Mouse (Mus musculus) neural tube, embryonic 11.5 days (tissue): ENCODE data around the gene Pax5. TPM values are rescaled to one million over a fixed set of nuclear protein-coding genes. Genes with fewer than 3 reads are reported as not detected.
"Not testable (repeated sequence)": the region's sequence is repeated elsewhere in the genome, so short reads cannot be mapped to it uniquely, and the experiment has no call there.

Experiments used
- ATAC-seq: fragments of 200-750 bp; cut with Nextera tagmentation; 2 replicates; pipeline ENCODE4 v1.8.0; 2017; ENCODE audit warnings: moderate number of reproducible peaks, mild to moderate bottlenecking, moderate TSS enrichment, moderate library complexity; ENCODE audit not compliant: insufficient read depth, low FRiP score, low TSS enrichment
- DNase-seq: peaks from one replicate; pipeline ENCODE4 v3.0.0-alpha.2; 2015; ENCODE audit warnings: low spot score
- H3K27ac ChIP-seq: fragments of 300-500 bp; sonication (generic); 2 replicates; pipeline ENCODE4 v1.5.1; 2014; ENCODE audit warnings: low read depth, mild to moderate bottlenecking, low read length
- H3K27me3 ChIP-seq: fragments of 300-500 bp; sonication (generic); 2 replicates; pipeline ENCODE4 v1.6.1; 2014; ENCODE audit warnings: mild to moderate bottlenecking, low read length, mixed read lengths; ENCODE audit not compliant: control insufficient read depth, insufficient read depth
- H3K36me3 ChIP-seq: fragments of 300-500 bp; sonication (generic); 2 replicates; pipeline ENCODE4 v1.6.1; 2014; ENCODE audit warnings: mild to moderate bottlenecking, low read length, moderate library complexity, mixed read lengths; ENCODE audit not compliant: control insufficient read depth, insufficient read depth
- H3K4me1 ChIP-seq: fragments of 300-500 bp; sonication (generic); 2 replicates; pipeline ENCODE4 v1.6.1; 2014; ENCODE audit warnings: low read length, mixed read lengths; ENCODE audit not compliant: control insufficient read depth, insufficient read depth
- H3K4me2 ChIP-seq: fragments of 300-500 bp; sonication (generic); 2 replicates; pipeline ENCODE4 v1.6.1; 2014; ENCODE audit warnings: low read depth, mild to moderate bottlenecking, moderate library complexity
- H3K4me3 ChIP-seq: fragments of 300-500 bp; sonication (generic); 2 replicates; pipeline ENCODE4 v1.5.1; 2014; ENCODE audit warnings: low read depth, low read length
- H3K9ac ChIP-seq: fragments of 300-500 bp; sonication (generic); 2 replicates; pipeline ENCODE4 v1.6.1; 2014; ENCODE audit warnings: mild to moderate bottlenecking, low read length
- H3K9me3 ChIP-seq: fragments of 300-500 bp; sonication (generic); 2 replicates; pipeline ENCODE4 v1.6.1; 2016; ENCODE audit warnings: low read length; ENCODE audit not compliant: control insufficient read depth
- WGBS: fragments of 180-500 bp; shearing (Covaris S2); extraction: QIAGEN DNeasy Blood & Tissue Kit; methylation state at CpG from one replicate; pipeline ENCODE4 v1.1.7; 2014; 5-methylcytosine and 5-hydroxymethylcytosine counted together
- polyA plus RNA-seq: library from polyadenylated mRNA; unstranded; fragments of >200 nt; fragmentation: Nextera tagmentation; extraction: Ambion mirVana; gene quantifications from 2 replicates; pipeline ENCODE4 v1.2.1, GENCODE M21; 2014

Pax5 gene
- 0.76 and 2.4 TPM in 2 replicates for polyA plus RNA-seq

DNA sequence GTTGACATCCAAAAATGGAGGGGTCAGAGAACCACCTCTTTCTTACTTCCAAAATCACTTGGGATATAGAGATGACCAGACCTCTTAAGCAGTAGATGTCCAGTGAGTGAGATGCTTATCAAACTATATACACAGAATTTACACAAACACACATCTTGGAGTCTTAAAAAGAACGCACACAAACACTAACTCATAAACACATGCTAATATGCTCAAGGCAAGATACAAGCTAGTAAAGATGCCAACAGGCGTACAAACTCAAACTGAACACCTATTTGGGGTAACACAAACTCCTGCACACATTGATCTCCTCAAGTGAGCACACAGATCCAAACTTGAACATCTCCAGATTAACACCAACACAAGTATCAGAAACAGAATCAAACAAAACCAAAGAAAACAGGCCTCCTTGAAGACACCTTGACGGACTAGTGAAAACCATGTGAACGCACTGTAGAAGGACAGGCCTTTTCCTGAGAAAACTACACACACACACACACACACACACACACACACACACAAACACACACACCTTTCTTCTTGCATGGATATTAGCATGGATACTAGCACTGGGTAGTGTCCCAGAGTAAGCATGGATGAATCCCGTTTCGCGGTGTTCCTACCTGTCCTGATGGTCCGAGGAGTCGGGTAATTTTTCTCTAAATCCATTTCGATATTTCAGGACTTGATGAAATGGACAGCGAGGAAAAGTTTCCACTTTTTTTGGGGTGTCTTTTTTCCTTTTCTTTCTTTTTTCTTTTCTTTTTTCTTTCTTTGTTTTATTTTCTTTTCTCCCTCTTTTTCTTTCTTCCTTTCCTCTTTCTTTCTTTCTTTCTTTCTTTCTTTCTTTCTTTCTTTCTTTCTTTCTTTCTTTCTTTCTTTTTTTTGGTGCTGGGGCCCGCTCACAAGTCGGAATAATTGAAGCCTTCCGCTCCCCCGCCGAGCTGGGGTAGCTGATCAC, at the start of gene Pax5:
TSS of gene Pax5 (minus strand) at position 748 of the 961 bp plus-strand sequence.
- Histone ChIP-seq H3K4me3 (no peak within 1 kb of the TSS), H3K4me1 (peaks cover 11% of the 10 kb centered on the region; the same call in 1 of the 2 replicates), H3K4me2 (no peak within 1 kb of the TSS), H3K27ac (no peak within 1 kb of the TSS), H3K27me3 (peaks cover 98% of the 10 kb centered on the region), H3K9me3 (no peaks in the 10 kb centered on the region), H3K36me3 (no peaks in the 10 kb centered on the region), H3K9ac (no peak within 1 kb of the TSS)
- ATAC-seq: no peak
- no peak for DNase-seq
- WGBS: 25% methylated on average over 16 of the region's 16 CpGs

DNA sequence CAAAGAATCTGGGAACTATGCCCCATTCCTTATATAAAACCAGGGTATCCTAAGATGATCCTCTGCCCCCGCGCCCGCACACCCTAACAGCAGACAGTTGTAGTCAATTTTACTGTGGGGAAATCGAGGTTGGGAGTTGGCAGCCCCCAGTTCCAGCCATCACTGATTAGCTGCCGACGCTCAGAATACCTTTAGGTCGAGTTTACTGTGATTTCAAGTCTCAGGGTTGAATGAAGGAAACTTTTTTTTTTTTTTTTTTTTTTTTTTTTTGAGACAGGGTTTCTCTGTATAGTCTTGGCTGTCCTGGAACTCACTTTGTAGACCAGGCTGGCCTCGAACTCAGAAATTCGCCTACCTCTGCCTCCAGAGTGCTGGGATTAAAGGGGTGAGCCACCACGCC, 46.8 kb upstream of the Pax5 start:
- WGBS: 10% methylated on average over 10 of the region's 10 CpGs
- not testable (repeated sequence) for H3K36me3 ChIP-seq, ATAC-seq, H3K27me3 ChIP-seq, H3K4me1 ChIP-seq, H3K9me3 ChIP-seq, DNase-seq
- Histone ChIP-seq H3K4me2 (peak overlapping the region; percentile 60), H3K27ac (peak overlapping the region; percentile 91), H3K4me3 (peak overlapping the region; percentile 77), H3K9ac (peak overlapping the region; percentile 87)

DNA sequence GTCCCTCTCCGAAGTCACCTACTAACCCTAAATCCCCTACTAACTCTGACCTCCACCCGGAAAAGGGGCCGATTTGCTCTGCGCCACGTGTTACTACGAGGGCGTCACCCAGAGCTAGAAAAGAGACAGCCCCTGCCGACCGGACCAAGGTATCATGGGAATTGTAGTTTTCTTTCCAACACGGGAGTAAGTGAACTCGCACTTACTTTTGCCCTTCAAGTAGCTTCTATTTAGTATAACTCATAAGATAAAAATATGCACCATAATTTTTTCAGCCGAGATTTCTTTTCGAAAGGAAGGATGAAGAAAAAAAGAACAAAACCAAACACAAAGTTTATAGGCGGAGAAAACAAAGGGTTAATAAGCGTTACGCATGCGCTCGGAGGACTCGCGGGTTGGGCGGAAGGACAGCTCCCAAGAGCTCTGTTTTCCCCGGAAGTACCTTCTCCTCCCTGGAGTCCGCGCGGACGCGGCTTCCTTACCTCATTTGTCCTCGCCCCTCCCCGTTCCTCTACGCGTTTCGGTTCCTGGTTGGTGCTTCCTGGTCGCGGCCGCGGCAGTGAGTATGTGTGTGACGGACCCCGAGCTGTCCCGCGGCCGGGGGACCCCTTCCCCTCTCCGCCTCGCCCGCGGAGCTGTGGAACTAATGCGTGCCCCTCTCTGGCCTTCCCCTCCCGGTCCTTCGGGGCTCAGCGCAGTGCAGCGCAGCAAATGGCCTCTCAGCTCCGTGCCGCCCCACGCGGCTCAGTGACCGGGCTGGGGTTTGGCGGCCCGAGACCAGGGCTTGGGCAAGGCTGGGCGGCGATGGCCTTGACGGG, 46.1 kb upstream of the Pax5 start:
- no peaks in the 10 kb centered on the region for H3K27me3 ChIP-seq
- H3K4me3 ChIP-seq: peak overlapping the region; percentile 77
- WGBS: 0% methylated on average over 60 of the region's 60 CpGs
- no peaks in the 10 kb centered on the region for H3K36me3 ChIP-seq
- H3K9ac ChIP-seq: peak overlapping the region; percentile 87
- H3K9me3 ChIP-seq: no peaks in the 10 kb centered on the region
- H3K27ac ChIP-seq: peak overlapping the region; percentile 91
- no peaks in the 10 kb centered on the region; the same call in 1 of the 2 replicates for H3K4me1 ChIP-seq
- peak overlapping the region; percentile 60 for H3K4me2 ChIP-seq
- ATAC-seq (peak; percentile 97), DNase-seq (peak; percentile 92)

DNA sequence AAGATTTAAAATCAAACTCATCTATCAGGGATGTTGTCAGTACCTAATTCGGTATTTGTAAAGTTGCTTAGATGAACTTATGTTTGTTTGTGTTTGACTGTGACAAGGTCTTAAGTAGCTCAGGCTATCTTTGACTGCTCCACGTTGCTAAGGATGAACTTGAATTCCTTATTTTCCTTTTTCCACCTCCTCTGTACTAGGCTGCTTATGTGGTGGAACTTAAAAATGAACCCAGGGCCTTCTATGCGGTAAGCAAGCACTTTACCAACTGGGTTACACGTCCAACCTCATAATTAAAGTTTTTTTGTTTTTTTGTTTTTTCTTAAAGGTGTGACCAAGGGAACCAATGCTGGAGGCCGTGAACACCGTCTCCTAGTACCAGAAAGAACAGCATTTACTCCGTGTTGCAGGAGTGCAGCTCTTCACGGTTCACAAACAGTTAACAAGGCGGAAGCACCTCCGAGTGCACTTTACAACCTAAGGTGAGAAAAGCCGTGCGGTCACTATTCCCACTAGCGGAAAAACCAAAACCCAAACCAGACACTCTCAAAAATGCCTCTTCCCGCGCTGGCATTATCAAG, 45.4 kb upstream of the Pax5 start, which contains the start of gene Zcchc7:
TSS of gene Zcchc7 (plus strand) at position 325 of the 581 bp plus-strand sequence.
- H3K4me3 ChIP-seq: peak within 1 kb of the TSS; percentile 77
- H3K4me2 ChIP-seq: peak within 1 kb of the TSS; percentile 60
- ATAC-seq (no peak; the same call in 1 of the 2 replicates), DNase-seq (no peak)
- no peaks in the 10 kb centered on the region for H3K27me3 ChIP-seq
- H3K36me3 ChIP-seq: no peaks in the 10 kb centered on the region
- H3K27ac ChIP-seq: peak within 1 kb of the TSS; percentile 91
- WGBS: 4% methylated on average over 15 of the region's 15 CpGs
- peak within 1 kb of the TSS; percentile 87 for H3K9ac ChIP-seq
- no peaks in the 10 kb centered on the region for H3K9me3 ChIP-seq
- H3K4me1 ChIP-seq: no peaks in the 10 kb centered on the region; the same call in 1 of the 2 replicates

DNA sequence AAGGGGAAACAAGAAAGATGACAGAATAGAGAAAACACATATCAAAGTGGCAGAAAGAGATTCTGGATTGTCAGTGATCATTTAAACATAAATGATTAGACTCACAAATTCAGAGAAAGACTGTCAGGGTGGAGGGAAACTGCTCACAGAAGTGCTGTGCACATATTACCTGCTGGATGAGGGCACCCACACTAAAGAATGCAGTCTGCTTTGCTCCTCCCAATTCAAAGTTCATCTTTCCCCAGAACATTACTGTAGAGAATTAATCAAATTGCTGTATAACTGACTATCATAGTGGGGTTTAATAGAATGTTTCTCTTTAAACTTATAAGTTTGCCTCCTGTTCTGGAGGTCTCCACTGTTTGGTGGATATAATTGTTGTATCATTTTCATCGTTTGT, 30.2 kb upstream of the Pax5 start:
- no peak for DNase-seq
- Histone ChIP-seq H3K4me3 (no peak overlapping the region), H3K36me3 (no peaks in the 10 kb centered on the region), H3K4me1 (no peaks in the 10 kb centered on the region), H3K9ac (no peak overlapping the region), H3K27ac (no peak overlapping the region), H3K9me3 (no peaks in the 10 kb centered on the region), H3K27me3 (no peaks in the 10 kb centered on the region), H3K4me2 (no peak overlapping the region)
- 74% methylated on average over 1 of the region's 1 CpGs for WGBS
- ATAC-seq: no peak

DNA sequence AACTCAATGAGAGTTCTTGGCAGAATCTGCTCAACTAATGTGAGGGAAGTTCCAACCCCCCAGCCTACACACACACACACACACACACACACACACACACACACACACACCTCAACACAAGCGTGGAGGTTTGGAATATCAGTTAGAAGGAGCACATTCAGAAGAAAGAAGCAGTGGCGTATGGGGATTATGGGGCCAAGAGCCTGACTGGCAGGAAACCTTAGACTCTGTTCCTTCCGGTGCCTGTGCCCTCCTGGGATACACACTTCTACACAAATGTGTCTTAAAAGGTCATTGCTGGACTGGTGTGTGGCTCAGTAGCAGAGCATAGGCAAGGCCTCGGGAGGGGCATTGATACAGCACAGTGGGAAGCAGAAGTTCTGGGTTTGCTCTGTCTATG, 10.9 kb upstream of the Pax5 start:
- H3K4me2 ChIP-seq: no peak overlapping the region
- no peaks in the 10 kb centered on the region for H3K9me3 ChIP-seq
- no peaks in the 10 kb centered on the region for H3K36me3 ChIP-seq
- H3K4me3 ChIP-seq: no peak overlapping the region
- no peak overlapping the region for H3K9ac ChIP-seq
- DNase-seq: no peak
- no peak for ATAC-seq
- 81% methylated on average over 4 of the region's 4 CpGs for WGBS
- no peaks in the 10 kb centered on the region for H3K4me1 ChIP-seq
- H3K27ac ChIP-seq: no peak overlapping the region
- H3K27me3 ChIP-seq: peaks cover 22% of the 10 kb centered on the region

DNA sequence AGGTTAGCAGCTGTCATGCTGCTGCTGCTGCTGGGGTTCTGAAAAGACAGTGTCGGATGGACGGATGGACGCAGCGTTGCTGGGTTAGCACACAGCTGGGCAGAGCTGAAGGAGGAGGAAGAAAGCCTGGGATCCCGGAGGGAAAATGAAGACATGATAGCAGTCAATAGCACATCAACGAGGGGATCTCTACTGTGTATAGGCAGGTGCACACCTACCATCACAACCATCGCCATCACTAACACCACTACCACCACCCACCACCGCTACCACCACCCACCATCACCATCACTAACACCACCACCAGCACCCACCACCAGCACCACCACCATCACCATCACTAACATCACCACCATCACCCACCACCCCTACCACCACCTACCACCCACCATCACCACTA, 9.8 kb upstream of the Pax5 start:
- H3K9me3 ChIP-seq: no peaks in the 10 kb centered on the region
- ATAC-seq: no peak
- H3K27me3 ChIP-seq: peaks cover 30% of the 10 kb centered on the region
- no peaks in the 10 kb centered on the region for H3K36me3 ChIP-seq
- H3K4me3 ChIP-seq: no peak overlapping the region
- no peaks in the 10 kb centered on the region for H3K4me1 ChIP-seq
- no peak overlapping the region for H3K27ac ChIP-seq
- 92% methylated on average over 8 of the region's 8 CpGs for WGBS
- H3K4me2 ChIP-seq: no peak overlapping the region
- H3K9ac ChIP-seq: no peak overlapping the region
- no peak for DNase-seq

DNA sequence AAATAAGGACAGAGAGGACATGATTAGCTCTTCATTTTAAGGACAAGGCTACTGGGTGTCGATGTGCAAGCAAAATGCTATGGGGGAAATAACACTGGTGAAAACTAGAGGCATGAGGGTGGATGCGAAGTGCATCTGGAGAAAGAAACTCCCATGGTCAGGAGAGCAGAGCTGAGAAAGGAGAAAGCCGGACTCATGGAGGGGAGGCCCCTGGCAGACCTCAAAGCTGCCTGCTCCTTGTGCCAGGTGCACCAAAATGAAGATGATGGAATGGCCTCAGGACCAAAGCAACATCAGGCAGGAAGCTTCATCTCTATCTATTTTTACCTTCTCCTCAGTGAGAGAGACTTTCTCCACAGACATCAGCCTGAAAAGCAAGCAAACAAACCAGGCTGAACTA, 7.4 kb upstream of the Pax5 start:
- DNase-seq: no peak
- no peak overlapping the region for H3K4me2 ChIP-seq
- no peaks in the 10 kb centered on the region for H3K9me3 ChIP-seq
- no peak for ATAC-seq
- no peak overlapping the region for H3K27ac ChIP-seq
- peaks cover 11% of the 10 kb centered on the region; the same call in 1 of the 2 replicates for H3K4me1 ChIP-seq
- H3K27me3 ChIP-seq: peaks cover 53% of the 10 kb centered on the region
- 80% methylated on average over 3 of the region's 3 CpGs for WGBS
- no peaks in the 10 kb centered on the region for H3K36me3 ChIP-seq
- H3K4me3 ChIP-seq: no peak overlapping the region
- H3K9ac ChIP-seq: no peak overlapping the region
